Mouse (Mus musculus) intestine, embryonic 14.5 days (tissue): ENCODE data around the gene Prkcz. TPM values are rescaled to one million over a fixed set of nuclear protein-coding genes. Genes with fewer than 3 reads are reported as not detected.

ENCODE experiments used
- ATAC-seq: fragments of 200-750 bp; cut with Nextera tagmentation; replicated peaks from 2 replicates; pipeline ENCODE4 v1.8.0; 2017; ENCODE audit warnings: low read depth, moderate number of reproducible peaks, moderate TSS enrichment, moderate library complexity; ENCODE audit not compliant: low FRiP score, low TSS enrichment
- DNase-seq: peaks from one replicate; pipeline ENCODE4 v3.0.0-alpha.2; 2018; ENCODE audit warnings: low spot score
- H3K27ac ChIP-seq: fragments of 300-500 bp; sonication (generic); 2 replicates; pipeline ENCODE4 v1.5.1; 2014; ENCODE audit warnings: low read depth, mild to moderate bottlenecking, control low read depth
- H3K27me3 ChIP-seq: fragments of 300-500 bp; sonication (generic); replicated peaks from 2 replicates; pipeline ENCODE4 v1.6.1; 2014; ENCODE audit warnings: low read length, control low read depth; ENCODE audit not compliant: control insufficient read depth, insufficient read depth
- H3K36me3 ChIP-seq: fragments of 300-500 bp; sonication (generic); 2 replicates; pipeline ENCODE4 v1.6.1; 2014; ENCODE audit warnings: low read length, control low read depth; ENCODE audit not compliant: control insufficient read depth, insufficient read depth
- H3K4me1 ChIP-seq: fragments of 300-500 bp; sonication (generic); replicated peaks from 2 replicates; pipeline ENCODE4 v1.6.1; 2014; ENCODE audit warnings: low read length, control low read depth, mixed read lengths; ENCODE audit not compliant: control insufficient read depth, insufficient read depth
- H3K4me2 ChIP-seq: fragments of 300-500 bp; sonication (generic); 2 replicates; pipeline ENCODE4 v1.6.1; 2014; ENCODE audit warnings: low read length
- H3K4me3 ChIP-seq: fragments of 300-500 bp; sonication (generic); 2 replicates; pipeline ENCODE4 v1.5.1; 2014; ENCODE audit warnings: low read depth, low read length, control low read depth, mixed read lengths
- H3K9ac ChIP-seq: fragments of 300-500 bp; sonication (generic); 2 replicates; pipeline ENCODE4 v1.6.1; 2014; ENCODE audit warnings: mild to moderate bottlenecking, low read length
- H3K9me3 ChIP-seq: fragments of 300-500 bp; sonication (generic); 2 replicates; pipeline ENCODE4 v1.6.1; 2016; ENCODE audit warnings: low read length, control low read depth; ENCODE audit not compliant: control insufficient read depth
- WGBS: fragments of 180-500 bp; shearing (Covaris S2); extraction: QIAGEN DNeasy Blood & Tissue Kit; methylation state at CpG from one replicate; pipeline ENCODE4 v1.1.7; 2014; 5-methylcytosine and 5-hydroxymethylcytosine counted together
- polyA plus RNA-seq: library from polyadenylated mRNA; unstranded; fragments of >200 nt; fragmentation: Nextera tagmentation; extraction: Ambion mirVana; gene quantifications from 2 replicates; pipeline ENCODE4 v1.2.1, GENCODE M21; 2014

Prkcz gene
- polyA plus RNA-seq, 1 experiment from 2014 or later: 24.1 TPM

- H3K9me3 ChIP-seq: no peaks in the 10 kb centered on the region
- H3K36me3 ChIP-seq: no peaks in the 10 kb centered on the region
- H3K4me3 ChIP-seq: no peak overlapping the region
- ATAC-seq (no peak), DNase-seq (no peak)
- H3K27ac ChIP-seq: no peak overlapping the region
- peaks cover 7% of the 10 kb centered on the region for H3K27me3 ChIP-seq
- H3K4me2 ChIP-seq: no peak overlapping the region
- no peak overlapping the region for H3K9ac ChIP-seq
- no peaks in the 10 kb centered on the region for H3K4me1 ChIP-seq
- WGBS: 79% methylated on average over 6 of the region's 6 CpGs
Observed at GRCm38 (mm10) chr4:155354035-155354434, 7.1 kb downstream of the Prkcz start.

- no peak overlapping the region for H3K4me3 ChIP-seq
- no peaks in the 10 kb centered on the region for H3K4me1 ChIP-seq
- ATAC-seq (no peak), DNase-seq (no peak)
- H3K9me3 ChIP-seq: no peaks in the 10 kb centered on the region
- H3K9ac ChIP-seq: no peak overlapping the region
- H3K36me3 ChIP-seq: no peaks in the 10 kb centered on the region
- no peak overlapping the region for H3K27ac ChIP-seq
- H3K4me2 ChIP-seq: no peak overlapping the region
- 88% methylated on average over 3 of the region's 3 CpGs for WGBS
- H3K27me3 ChIP-seq: no peaks in the 10 kb centered on the region
Observed at GRCm38 (mm10) chr4:155352581-155352980, 8.6 kb downstream of the Prkcz start.

- Histone ChIP-seq H3K27ac (no peak overlapping the region), H3K9me3 (no peaks in the 10 kb centered on the region), H3K27me3 (peaks cover 24% of the 10 kb centered on the region), H3K4me1 (peaks cover 3% of the 10 kb centered on the region; the same call in 1 of the 2 replicates), H3K4me2 (no peak overlapping the region), H3K36me3 (no peaks in the 10 kb centered on the region), H3K4me3 (no peak overlapping the region), H3K9ac (no peak overlapping the region)
- DNase-seq: no peak
- no peak for ATAC-seq
- 90% methylated on average over 12 of the region's 12 CpGs for WGBS
Observed at GRCm38 (mm10) chr4:155346350-155346749, 14.8 kb downstream of the Prkcz start.

- Histone ChIP-seq H3K9me3 (no peaks in the 10 kb centered on the region), H3K36me3 (no peaks in the 10 kb centered on the region), H3K27ac (no peak overlapping the region), H3K9ac (peak overlapping the region; percentile 29), H3K4me2 (peak overlapping the region; percentile 73), H3K4me1 (peaks cover 3% of the 10 kb centered on the region; the same call in 1 of the 2 replicates), H3K27me3 (peaks cover 24% of the 10 kb centered on the region), H3K4me3 (peak overlapping the region; percentile 46)
- DNase-seq (peak; percentile 78), ATAC-seq (peak; percentile 86)
- 3% methylated on average over 16 of the region's 16 CpGs for WGBS
Observed at GRCm38 (mm10) chr4:155345608-155345953, 15.6 kb downstream of the Prkcz start.

GRCm38 (mm10) chr4:155344716-155345607 lies 16.2 kb downstream of the Prkcz start:
- Histone ChIP-seq H3K4me1 (peaks cover 3% of the 10 kb centered on the region; the same call in 1 of the 2 replicates), H3K4me3 (peak overlapping the region; percentile 46), H3K9me3 (no peaks in the 10 kb centered on the region), H3K27ac (no peak overlapping the region), H3K4me2 (peak overlapping the region; percentile 73), H3K9ac (peak overlapping the region; percentile 29), H3K36me3 (no peaks in the 10 kb centered on the region), H3K27me3 (peaks cover 24% of the 10 kb centered on the region)
- WGBS: 19% methylated on average over 47 of the region's 47 CpGs
- ATAC-seq (0 out of 2 replicates have a peak, but pooled peaks have one; percentile 4), DNase-seq (peak; percentile 76)

GRCm38 (mm10) chr4:155344299-155344600 lies 16.9 kb downstream of the Prkcz start:
- DNase-seq: no peak
- H3K4me2 ChIP-seq: no peak overlapping the region
- H3K27ac ChIP-seq: no peak overlapping the region
- no peak overlapping the region for H3K9ac ChIP-seq
- no peak for ATAC-seq
- H3K4me1 ChIP-seq: peaks cover 3% of the 10 kb centered on the region; the same call in 1 of the 2 replicates
- WGBS: 64% methylated on average over 3 of the region's 3 CpGs
- no peaks in the 10 kb centered on the region for H3K9me3 ChIP-seq
- no peaks in the 10 kb centered on the region for H3K36me3 ChIP-seq
- H3K27me3 ChIP-seq: peaks cover 24% of the 10 kb centered on the region
- no peak overlapping the region for H3K4me3 ChIP-seq

GRCm38 (mm10) chr4:155343415-155344298 lies 17.5 kb downstream of the Prkcz start:
- H3K9me3 ChIP-seq: no peaks in the 10 kb centered on the region
- H3K36me3 ChIP-seq: no peaks in the 10 kb centered on the region
- H3K9ac ChIP-seq: no peak overlapping the region
- peaks cover 24% of the 10 kb centered on the region for H3K27me3 ChIP-seq
- no peak overlapping the region for H3K4me3 ChIP-seq
- DNase-seq (no peak), ATAC-seq (no peak)
- peaks cover 3% of the 10 kb centered on the region; the same call in 1 of the 2 replicates for H3K4me1 ChIP-seq
- WGBS: 79% methylated on average over 14 of the region's 14 CpGs
- H3K4me2 ChIP-seq: no peak overlapping the region
- H3K27ac ChIP-seq: no peak overlapping the region

- Histone ChIP-seq H3K9me3 (no peaks in the 10 kb centered on the region), H3K27me3 (no peaks in the 10 kb centered on the region), H3K4me2 (no peak overlapping the region), H3K9ac (no peak overlapping the region), H3K36me3 (no peaks in the 10 kb centered on the region), H3K4me1 (no peaks in the 10 kb centered on the region), H3K4me3 (no peak overlapping the region), H3K27ac (no peak overlapping the region)
- DNase-seq (no peak), ATAC-seq (no peak)
- WGBS: 91% methylated on average over 12 of the region's 12 CpGs
Observed at GRCm38 (mm10) chr4:155336284-155337050, 24.7 kb downstream of the Prkcz start.
